Mouse (Mus musculus) brain, embryonic 14.5 days (tissue): ENCODE measurements around the gene Cipc.

Experiments used
- CTCF ChIP-seq: fragments of 200-500 bp; IDR thresholded peaks from 2 replicates; pipeline ENCODE4 v1.5.1; 2012; ENCODE audit warnings: inconsistent platforms, mild to moderate bottlenecking, moderate library complexity, borderline replicate concordance; ENCODE audit not compliant: insufficient read depth, insufficient read length; ENCODE audit errors: extremely low read depth
- POLR2A ChIP-seq: fragments of 200-500 bp; IDR thresholded peaks from 2 replicates; pipeline ENCODE4 v1.6.1; 2012; ENCODE audit warnings: mild to moderate bottlenecking, inconsistent platforms, borderline replicate concordance; ENCODE audit not compliant: poor library complexity, insufficient read depth, insufficient read length, severe bottlenecking; ENCODE audit errors: extremely low read depth

DNA sequence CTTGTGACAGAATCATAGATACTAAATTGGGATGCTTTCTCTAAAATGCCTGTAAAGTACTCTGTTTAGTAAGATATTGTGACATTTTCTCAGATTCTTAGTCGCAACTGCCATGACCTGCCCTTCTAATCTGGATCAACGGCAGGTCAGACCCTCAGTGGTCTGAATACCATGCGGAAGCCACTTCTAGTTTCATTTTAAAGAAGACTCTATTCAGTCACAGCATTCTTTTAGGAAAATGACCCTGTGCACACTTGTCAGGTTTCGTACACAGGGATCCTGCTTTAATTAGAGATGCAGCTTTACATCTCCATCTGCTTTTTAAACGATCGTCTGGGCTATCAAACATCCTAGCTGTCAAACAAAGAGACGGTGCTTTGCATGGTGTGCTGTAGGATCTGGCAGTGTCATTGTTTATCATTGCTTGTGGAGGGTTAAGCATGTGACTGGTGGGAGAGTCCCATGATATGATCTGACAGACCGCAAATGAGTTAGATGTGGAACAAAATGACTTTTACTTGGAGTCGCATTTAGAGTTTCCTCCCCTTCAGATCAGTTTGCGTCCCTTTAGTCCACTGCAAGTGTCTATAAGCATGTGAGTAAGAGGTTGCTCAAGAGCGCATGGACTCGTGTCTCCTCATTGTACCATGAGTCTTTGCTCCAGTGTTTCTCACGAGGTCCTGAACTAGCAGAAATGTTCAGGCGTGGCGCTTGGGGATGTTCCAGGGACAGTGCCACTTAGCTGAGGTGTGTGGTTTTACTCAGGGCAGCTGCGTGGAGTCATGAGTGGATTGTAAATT, 3.5 kb downstream of the Cipc start:
- no peak for TF ChIP-seq POLR2A
- TF ChIP-seq CTCF = no peak
